In the genomic region with DNA sequence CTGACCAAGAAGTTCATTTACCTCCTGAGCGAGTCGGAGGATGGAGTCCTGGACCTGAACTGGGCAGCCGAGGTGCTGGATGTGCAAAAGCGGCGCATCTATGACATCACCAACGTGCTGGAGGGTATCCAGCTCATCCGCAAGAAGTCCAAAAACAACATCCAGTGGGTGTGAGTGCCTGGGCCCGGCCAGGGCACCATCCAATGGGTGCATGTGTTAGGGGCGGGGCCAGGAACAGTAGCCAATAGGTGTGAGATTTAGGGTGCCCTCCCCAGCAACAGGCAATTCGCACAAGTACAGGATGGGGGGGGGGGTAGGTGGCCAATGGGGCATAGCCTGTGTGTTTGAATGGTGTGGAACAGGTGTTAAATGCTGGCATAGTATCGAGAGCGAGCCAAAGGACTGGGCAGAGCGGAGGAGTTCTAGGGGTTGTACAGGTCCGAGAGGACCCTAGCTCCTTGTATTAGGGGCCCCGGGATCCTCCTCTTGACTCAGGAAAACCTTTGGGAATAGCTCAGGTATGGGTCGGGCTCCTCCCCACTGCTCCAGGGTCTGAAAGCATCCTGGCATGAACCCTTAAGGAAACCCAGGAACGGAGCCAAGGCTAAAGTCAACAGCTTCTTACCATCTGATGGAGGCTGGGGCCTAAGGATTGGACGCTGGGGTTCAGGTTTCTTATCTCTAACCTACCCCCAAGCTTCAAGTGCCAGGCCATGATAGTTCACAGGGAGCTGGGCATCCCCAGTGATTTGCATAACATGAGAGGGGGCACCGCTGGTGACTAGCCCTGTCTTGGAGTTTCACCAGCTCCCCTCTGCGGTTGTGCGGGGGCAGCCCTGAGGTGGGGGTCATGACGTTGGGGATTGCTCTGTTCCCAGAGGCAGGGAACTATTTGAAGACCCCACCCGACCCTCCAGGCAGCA, we compare ENCODE assay signal across 7 mouse cellular contexts. TPM values are rescaled to one million over a fixed set of nuclear protein-coding genes. Genes with fewer than 3 reads are reported as not detected.
DNase-seq lines count a peak whose midpoint lies in the region; ATAC-seq lines count a peak whose summit lies in the region.

No protein-coding gene starts in this region.

- peak overlapping the region; percentile 30 for H3K9ac ChIP-seq in embryonic facial prominence, embryonic 12.5 days
- peak overlapping the region; percentile 24; the same call in 1 of the 2 replicates for H3K9ac ChIP-seq in limb, embryonic 11.5 days (ENCODE audit: low read length)
- H3K9ac ChIP-seq in midbrain, embryonic 12.5 days (replicated peaks) = 0 out of 2 replicates have a peak overlapping the region, but pooled peaks have one; percentile 17

- peak overlapping the region; percentile 31 for H3K4me3 ChIP-seq in embryonic facial prominence, embryonic 12.5 days
- peak overlapping the region; percentile 22 for H3K4me3 ChIP-seq in limb, embryonic 11.5 days (ENCODE audit: low read depth, low read length)
- H3K4me3 ChIP-seq in midbrain, embryonic 12.5 days = peak overlapping the region; percentile 33

- H3K4me1 ChIP-seq in embryonic facial prominence, embryonic 12.5 days = peaks cover 24% of the 10 kb centered on the region
- H3K4me1 ChIP-seq in limb, embryonic 11.5 days (ENCODE audit: control insufficient read depth, insufficient read depth, low read length) = peaks cover 8% of the 10 kb centered on the region
- peaks cover 47% of the 10 kb centered on the region for H3K4me1 ChIP-seq in midbrain, embryonic 12.5 days

- 12% methylated on average over 23 of the region's 23 CpGs for WGBS in embryonic facial prominence, embryonic 12.5 days
- 13% methylated on average over 23 of the region's 23 CpGs for WGBS in limb, embryonic 11.5 days
- 19% methylated on average over 23 of the region's 23 CpGs for WGBS in midbrain, embryonic 12.5 days

- ATAC-seq in embryonic facial prominence, embryonic 12.5 days (ENCODE audit: insufficient number of reproducible peaks, insufficient read depth, low FRiP score, low TSS enrichment) = peak; percentile 77; the same call in 1 of the 2 replicates
- peak; percentile 53 for ATAC-seq in limb, embryonic 11.5 days (ENCODE audit: insufficient number of reproducible peaks, low FRiP score, low TSS enrichment, low read depth)
- peak; percentile 63 for ATAC-seq in midbrain, embryonic 12.5 days (ENCODE audit: low FRiP score, low read depth)

- 0 out of 2 replicates have a peak overlapping the region, but pooled peaks have one; percentile 60 for H3K27ac ChIP-seq in embryonic facial prominence, embryonic 12.5 days
- H3K27ac ChIP-seq in limb, embryonic 11.5 days (replicated peaks; ENCODE audit: low read depth, low read length) = no peak overlapping the region
- H3K27ac ChIP-seq in midbrain, embryonic 12.5 days (replicated peaks) = 0 out of 2 replicates have a peak overlapping the region, but pooled peaks have one; percentile 7

- no peaks in the 10 kb centered on the region for H3K9me3 ChIP-seq in embryonic facial prominence, embryonic 12.5 days
- H3K9me3 ChIP-seq in limb, embryonic 11.5 days (ENCODE audit: control insufficient read depth, low read length) = no peaks in the 10 kb centered on the region
- no peaks in the 10 kb centered on the region for H3K9me3 ChIP-seq in midbrain, embryonic 12.5 days

- peak; percentile 87 for DNase-seq in adrenal gland, postnatal 25 days
- DNase-seq in heart, adult 11 months = peak; percentile 99
- peak; percentile 94 for DNase-seq in kidney, adult 11 months
- peak; percentile 65 for DNase-seq in limb, embryonic 11.5 days (ENCODE audit: low spot score)
- peak; percentile 82 to 86 for DNase-seq in spleen, adult 18-20 months

- H3K36me3 ChIP-seq in embryonic facial prominence, embryonic 12.5 days = no peaks in the 10 kb centered on the region
- H3K36me3 ChIP-seq in limb, embryonic 11.5 days (ENCODE audit: control insufficient read depth, insufficient read depth, low read length) = 0 out of 2 replicates have a peak, but pooled peaks cover 1% of the 10 kb centered on the region
- H3K36me3 ChIP-seq in midbrain, embryonic 12.5 days = peaks cover 6% of the 10 kb centered on the region; the same call in 1 of the 2 replicates

- no peaks in the 10 kb centered on the region for H3K27me3 ChIP-seq in embryonic facial prominence, embryonic 12.5 days
- peaks cover 2% of the 10 kb centered on the region; the same call in 1 of the 2 replicates for H3K27me3 ChIP-seq in limb, embryonic 11.5 days (ENCODE audit: control insufficient read depth, insufficient read depth, low read length)
- H3K27me3 ChIP-seq in midbrain, embryonic 12.5 days = no peaks in the 10 kb centered on the region

- peak overlapping the region; percentile 46 for H3K4me2 ChIP-seq in embryonic facial prominence, embryonic 12.5 days (replicated peaks)
- H3K4me2 ChIP-seq in limb, embryonic 11.5 days (ENCODE audit: low read depth, severe bottlenecking) = peak overlapping the region; percentile 35; the same call in 1 of the 2 replicates
- peak overlapping the region; percentile 50 for H3K4me2 ChIP-seq in midbrain, embryonic 12.5 days (replicated peaks)

RNA-seq across cellular contexts. Expression of a gene that starts 8.5 kb away (rescaled TPM):
- total RNA-seq in adrenal gland, postnatal 25 days (2021) = 4.1 and 4.8 TPM in 2 replicates
- 8.3 and 8.7 TPM in 2 replicates for polyA plus RNA-seq in embryonic facial prominence, embryonic 12.5 days (2016; fragmentation: Nextera tagmentation; extraction: Ambion mirVana)
- 4.7 and 5.7 TPM in 2 replicates for polyA plus RNA-seq in limb, embryonic 11.5 days (2014; fragmentation: Nextera tagmentation; extraction: Ambion mirVana)
- polyA plus RNA-seq in midbrain, embryonic 12.5 days (2016; fragmentation: Nextera tagmentation; extraction: Ambion mirVana) = 10.0 and 10.7 TPM in 2 replicates

RNA-seq across cellular contexts. Expression of a gene that starts 25.5 kb away (rescaled TPM):
- total RNA-seq in adrenal gland, postnatal 25 days (2021) = 1.8 and 2.8 TPM in 2 replicates
- polyA plus RNA-seq in embryonic facial prominence, embryonic 12.5 days (2016; fragmentation: Nextera tagmentation; extraction: Ambion mirVana) = 13.1 and 13.3 TPM in 2 replicates
- 3.0 and 3.2 TPM in 2 replicates for polyA plus RNA-seq in limb, embryonic 11.5 days (2014; fragmentation: Nextera tagmentation; extraction: Ambion mirVana)
- polyA plus RNA-seq in midbrain, embryonic 12.5 days (2016; fragmentation: Nextera tagmentation; extraction: Ambion mirVana) = 8.2 and 8.9 TPM in 2 replicates

RNA-seq across cellular contexts. Expression of a gene that starts 37.4 kb away (rescaled TPM):
- total RNA-seq in adrenal gland, postnatal 25 days (2021) = 59.6 and 78.0 TPM in 2 replicates
- polyA plus RNA-seq in embryonic facial prominence, embryonic 12.5 days (2016; fragmentation: Nextera tagmentation; extraction: Ambion mirVana) = 612 and 623 TPM in 2 replicates
- 534 and 581 TPM in 2 replicates for polyA plus RNA-seq in limb, embryonic 11.5 days (2014; fragmentation: Nextera tagmentation; extraction: Ambion mirVana)
- 355 and 390 TPM in 2 replicates for polyA plus RNA-seq in midbrain, embryonic 12.5 days (2016; fragmentation: Nextera tagmentation; extraction: Ambion mirVana)
